Mouse (Mus musculus) adrenal gland, postnatal 4 days (tissue): ENCODE data around the gene Nkiras2. TPM values are rescaled to one million over a fixed set of nuclear protein-coding genes. Genes with fewer than 3 reads are reported as not detected.
"Not testable (repeated sequence)": the region's sequence is repeated elsewhere in the genome, so short reads cannot be mapped to it uniquely, and the experiment has no call there.

Source experiments
- DNase-seq, 2 experiments: peaks; one replicate each; pipeline ENCODE4 v3.0.0; 2021 to 2022; ENCODE audit warnings: low spot score in 2 of 2, mixed read lengths in 2 of 2
- long read RNA-seq, 2 experiments: library from polyadenylated mRNA; stranded (forward); transcript quantifications; one replicate each; pipeline ENCODE4 v2.0.0; 2021
- total RNA-seq, 2 experiments: library from RNA; stranded (reverse); gene quantifications; 2 replicates each; pipeline ENCODE4 v1.2.3; 2021

Gene Nkiras2
- 10 to 100 TPM; 49.5 to 50.0 TPM for total RNA-seq
- long read RNA-seq, experiment 1, transcript Nkiras2-201 (4 exons, 2,097 nt): major isoform, 40 of 47 reads
- long read RNA-seq, experiment 1, partial matches to known transcripts: 2 of 47 reads
- long read RNA-seq, experiment 1, other reads (novel, unspliced or antisense): 5 of 47 reads
- long read RNA-seq, experiment 2, transcript Nkiras2-201 (4 exons, 2,097 nt): major isoform, 60 of 73 reads
- long read RNA-seq, experiment 2, partial matches to known transcripts: 4 of 73 reads
- long read RNA-seq, experiment 2, other reads (novel, unspliced or antisense): 9 of 73 reads

- DNase-seq: peak; percentile 33 to 43
Observed at GRCm38 (mm10) chr11:100618761-100619484, at the start of gene Nkiras2. TSS of gene Nkiras2 (plus strand) at chr11:100619244.

- DNase-seq: peak in 1 of 2 experiments; percentile 47
Observed at GRCm38 (mm10) chr11:100569789-100570188, 49.3 kb upstream of the Nkiras2 start.

DNA sequence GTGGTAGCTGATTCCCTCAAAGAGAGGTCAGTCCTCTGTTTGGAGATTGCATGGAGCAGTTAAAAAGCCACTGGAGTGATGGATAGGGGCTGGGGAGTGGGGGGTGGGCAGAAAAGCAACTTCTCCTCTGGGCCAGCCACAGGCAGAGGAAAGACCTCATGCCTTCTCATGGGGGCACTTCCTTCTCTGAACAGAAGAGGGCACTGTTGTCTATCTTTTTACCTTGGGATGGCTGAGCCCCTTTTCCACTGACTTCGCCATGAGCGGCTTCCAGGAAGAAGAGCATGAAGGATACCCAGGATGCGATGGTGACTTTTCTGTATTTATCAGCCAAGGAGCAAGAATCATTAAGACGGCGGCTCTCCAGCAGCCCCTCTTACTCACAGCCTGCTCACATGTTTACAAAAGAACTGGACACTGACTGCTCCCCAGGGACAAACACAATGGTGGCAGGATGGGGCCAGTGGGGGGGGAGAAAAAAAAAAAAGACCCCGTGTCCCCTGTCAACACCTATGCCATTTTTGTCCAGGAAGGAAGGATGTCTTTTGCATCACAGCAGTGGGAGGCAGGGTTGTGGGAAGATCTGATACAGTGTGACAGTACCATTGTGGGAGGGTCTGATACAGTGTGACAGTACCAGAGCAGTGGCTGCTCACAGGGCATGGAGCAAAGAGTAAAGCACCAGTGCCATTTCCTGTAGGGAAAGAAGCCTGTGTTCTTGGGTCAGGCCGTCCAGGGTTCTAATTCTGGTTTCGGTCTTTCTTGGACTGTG lies 48.4 kb upstream of the Nkiras2 start:
- DNase-seq: peak; percentile 40 to 59

DNA sequence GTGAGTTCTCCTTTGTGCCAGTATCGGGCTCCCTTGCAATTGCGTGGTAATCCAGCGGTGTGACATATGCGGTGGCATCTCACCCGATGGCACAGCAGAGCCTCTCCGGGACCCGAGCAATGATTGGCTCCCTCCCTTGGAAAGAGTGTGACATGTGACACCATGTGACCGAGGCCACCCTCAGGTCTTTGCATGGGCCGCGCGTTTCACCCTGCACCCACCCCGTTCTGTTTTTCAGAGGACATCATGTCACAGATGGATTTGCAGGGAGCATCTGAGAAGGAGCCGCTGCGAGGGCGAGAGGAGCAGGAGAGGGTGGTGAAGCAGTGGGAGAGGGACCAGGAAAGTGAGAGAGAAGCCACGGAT lies 47.9 kb upstream of the Nkiras2 start:
- no peak for DNase-seq

GRCm38 (mm10) chr11:100574188-100574587 lies 44.9 kb upstream of the Nkiras2 start:
- no peak for DNase-seq

DNA sequence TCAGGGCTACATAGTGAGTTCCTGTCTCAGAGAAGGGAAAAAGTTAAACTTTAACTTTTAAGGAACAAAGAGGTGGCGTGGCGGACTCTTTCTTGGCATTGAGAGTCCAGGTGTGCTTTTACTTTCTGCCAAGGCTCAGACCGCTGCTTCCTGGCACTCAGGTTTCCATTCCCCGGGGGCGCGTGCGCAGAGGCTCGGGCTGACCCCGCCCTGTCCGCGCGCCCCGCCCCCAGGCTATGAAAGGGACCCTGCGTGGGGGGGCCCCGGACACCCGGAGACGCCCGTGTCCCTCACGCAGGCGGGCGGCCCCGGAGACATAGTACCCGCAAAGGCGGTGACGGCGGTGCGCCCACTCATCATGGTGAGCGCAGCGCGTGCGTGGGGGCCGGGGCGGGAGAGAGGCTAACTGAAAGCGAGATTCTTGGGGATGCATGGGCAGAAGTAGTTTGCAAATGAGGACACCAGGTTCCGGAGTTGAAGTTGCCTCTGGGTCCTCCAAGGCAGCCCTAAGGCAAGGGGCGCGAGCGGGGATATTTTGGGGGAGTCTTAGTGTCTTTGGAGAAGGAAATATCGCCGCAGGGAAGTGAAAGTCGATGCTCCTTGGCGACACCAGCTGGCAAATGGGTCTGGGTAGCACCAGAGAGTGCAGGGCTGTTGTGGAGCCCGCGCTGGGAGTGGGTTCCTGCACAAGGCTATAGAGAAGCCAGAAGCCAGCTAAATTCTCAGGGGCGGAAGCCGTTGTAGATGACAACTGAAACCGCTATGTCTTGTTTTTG lies 44.1 kb upstream of the Nkiras2 start, which contains the start of gene Cnp:
Gene Cnp, plus strand, starts transcription at position 197 of the 776 bp plus-strand sequence.
- DNase-seq: peak; percentile 55 to 70

DNA sequence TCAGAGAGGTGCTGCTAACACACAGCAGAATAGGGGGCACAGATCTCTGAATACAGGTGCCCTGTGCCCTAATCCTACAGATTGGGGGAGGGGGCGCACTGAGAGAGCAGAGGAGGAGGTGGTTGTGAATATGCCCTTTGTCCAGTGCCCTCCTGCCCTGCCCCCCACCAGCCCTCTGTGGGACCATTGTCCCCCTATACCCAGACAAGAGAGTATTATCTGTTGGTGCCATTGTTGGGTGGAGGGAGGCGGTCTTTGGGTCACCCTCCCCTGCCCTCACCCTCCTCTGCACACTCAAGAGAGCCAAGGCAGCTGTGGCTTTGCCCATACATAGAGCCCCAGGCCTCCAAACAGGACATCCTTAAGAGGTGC lies 43.6 kb upstream of the Nkiras2 start:
- DNase-seq: no peak

- no peak for DNase-seq
Observed at GRCm38 (mm10) chr11:100576256-100576655, 42.8 kb upstream of the Nkiras2 start.

DNA sequence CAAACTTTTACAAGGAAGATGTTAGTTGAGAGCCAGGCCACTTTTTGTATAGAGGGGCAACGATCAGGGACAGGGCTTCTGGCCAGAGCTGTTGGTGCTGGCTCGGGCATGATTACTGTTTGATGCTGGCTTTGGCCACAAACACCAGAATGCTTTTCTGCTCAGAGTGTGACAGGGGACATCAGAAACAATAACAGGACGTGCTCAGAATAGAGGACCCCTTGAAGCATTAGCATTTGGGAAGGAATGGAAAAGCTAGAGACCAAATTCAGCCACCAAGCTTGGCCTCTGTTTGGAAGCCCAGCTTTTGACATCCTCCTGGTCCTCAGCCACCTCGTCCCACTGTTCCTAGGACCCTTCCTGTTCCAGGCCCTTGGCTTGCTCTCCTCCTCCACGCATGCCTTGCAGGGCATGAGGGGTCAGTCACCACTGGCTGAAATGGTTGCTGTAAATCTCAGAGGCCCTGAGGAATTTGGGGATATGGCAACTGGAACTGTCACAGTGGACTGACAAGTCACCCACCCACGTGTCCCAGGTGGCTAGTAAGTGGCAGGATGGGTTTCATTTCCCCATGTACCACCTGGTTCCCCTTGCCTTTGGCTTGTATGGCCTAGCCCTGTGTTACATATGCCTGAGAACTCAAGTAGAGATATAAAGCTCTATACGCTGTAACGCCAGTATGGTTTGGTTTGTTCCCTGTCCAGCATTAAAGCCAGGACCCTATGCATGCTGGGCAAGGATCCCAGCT lies 41.0 kb upstream of the Nkiras2 start:
- no peak for DNase-seq

GRCm38 (mm10) chr11:100579116-100579799 lies 39.8 kb upstream of the Nkiras2 start:
- DNase-seq: no peak

DNA sequence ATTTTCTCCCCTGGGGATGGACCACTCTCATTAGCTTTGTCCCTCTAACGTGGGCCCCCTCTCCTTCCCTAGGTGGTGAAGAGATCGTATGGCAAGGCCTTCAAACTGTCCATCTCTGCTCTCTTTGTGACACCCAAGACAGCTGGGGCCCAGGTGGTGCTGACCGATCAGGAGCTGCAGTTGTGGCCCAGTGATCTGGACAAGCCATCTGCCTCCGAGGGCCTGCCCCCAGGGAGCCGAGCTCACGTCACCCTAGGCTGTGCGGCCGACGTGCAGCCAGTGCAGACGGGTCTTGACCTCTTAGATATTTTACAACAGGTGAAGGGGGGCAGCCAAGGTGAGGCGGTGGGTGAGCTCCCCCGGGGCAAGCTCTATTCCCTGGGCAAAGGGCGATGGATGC lies 38.8 kb upstream of the Nkiras2 start:
- DNase-seq: no peak

DNA sequence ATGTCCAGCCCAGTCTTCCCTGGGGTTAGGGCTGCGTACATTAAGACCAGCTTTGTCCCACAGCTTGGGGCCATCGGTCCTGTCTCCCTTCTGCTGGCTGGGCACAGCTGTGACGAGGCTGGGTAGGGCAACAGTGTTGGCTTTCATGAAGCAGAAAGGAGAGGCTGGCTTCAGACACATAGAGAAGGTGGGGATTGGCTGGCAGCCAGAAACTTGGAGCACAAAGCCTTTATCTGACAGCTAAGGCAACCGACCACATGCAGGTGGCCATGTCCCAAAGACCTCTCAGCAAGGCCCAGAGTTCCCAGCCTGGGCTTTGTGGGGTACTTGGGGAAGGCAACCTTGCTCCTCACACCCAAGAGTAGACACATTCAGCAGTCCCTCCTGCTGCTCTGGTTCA lies 37.3 kb upstream of the Nkiras2 start:
- no peak for DNase-seq

DNA sequence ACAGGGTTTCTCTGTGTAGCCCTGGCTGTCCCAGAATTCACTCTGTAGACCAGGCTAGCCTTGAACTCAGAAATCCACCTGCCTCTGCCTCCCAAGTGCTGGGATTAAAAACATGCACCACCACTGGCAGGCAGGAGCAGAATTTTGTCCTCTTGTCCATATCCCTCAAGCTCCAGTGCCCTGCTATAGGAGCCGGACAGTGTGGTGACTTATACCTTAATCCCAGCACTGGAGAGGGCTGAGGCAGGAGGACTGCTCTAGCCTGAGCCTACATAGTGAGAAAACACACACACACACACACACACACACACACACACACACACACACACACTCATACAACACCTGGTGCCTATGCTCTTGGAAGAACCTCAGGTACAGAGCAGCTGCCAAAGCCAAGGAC lies 36.6 kb upstream of the Nkiras2 start:
- DNase-seq: not testable (repeated sequence)

DNA sequence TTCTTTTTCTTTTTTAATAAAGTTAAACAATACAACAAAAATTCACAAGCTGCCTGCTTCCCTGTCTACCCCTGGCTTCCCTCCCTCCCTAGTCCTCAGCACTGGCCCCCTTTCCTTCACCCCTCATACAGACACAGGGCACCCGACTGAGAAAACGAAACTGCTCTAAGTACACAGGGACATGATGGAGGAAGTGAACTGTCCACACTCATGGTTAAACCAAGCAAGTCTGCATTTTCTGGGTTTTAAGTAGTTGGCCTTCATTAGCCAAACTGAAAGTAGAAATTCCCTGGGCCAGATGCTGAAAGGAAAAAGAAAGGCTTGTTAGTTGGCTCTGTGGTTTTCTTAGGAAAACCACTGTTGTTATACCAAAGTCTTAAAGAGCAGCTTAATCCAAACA lies 36.2 kb upstream of the Nkiras2 start:
- DNase-seq: no peak

- no peak for DNase-seq
Observed at GRCm38 (mm10) chr11:100584561-100584961, 34.5 kb upstream of the Nkiras2 start.

GRCm38 (mm10) chr11:100585148-100585547 lies 33.9 kb upstream of the Nkiras2 start:
- no peak for DNase-seq

GRCm38 (mm10) chr11:100588462-100588861 lies 30.6 kb upstream of the Nkiras2 start:
- DNase-seq: no peak

- no peak for DNase-seq
Observed at GRCm38 (mm10) chr11:100592346-100593046, 26.5 kb upstream of the Nkiras2 start.

GRCm38 (mm10) chr11:100594608-100595007 lies 24.4 kb upstream of the Nkiras2 start:
- no peak for DNase-seq
